Mouse (Mus musculus) heart, embryonic 15.5 days (tissue): ENCODE measurements at regions not wholly inside any gene's neighbourhood (a gene's known extent, or its start where the extent isn't known, plus 50 kb on each side); places are given as distances from the start of the nearest gene placed in this dataset.

Source experiments
- ATAC-seq: fragments of 200-750 bp; cut with Nextera tagmentation; replicated peaks from 2 replicates; pipeline ENCODE4 v1.8.0; 2017; ENCODE audit warnings: low read depth, moderate TSS enrichment; ENCODE audit not compliant: insufficient number of reproducible peaks, insufficient read depth, low FRiP score
- H3K27ac ChIP-seq: fragments of 300-500 bp; sonication (generic); 2 replicates; pipeline ENCODE4 v1.5.1; 2015; ENCODE audit warnings: mild to moderate bottlenecking, inconsistent platforms
- H3K27me3 ChIP-seq: fragments of 300-500 bp; sonication (generic); 2 replicates; pipeline ENCODE4 v1.6.1; 2015; ENCODE audit warnings: inconsistent platforms
- H3K36me3 ChIP-seq: fragments of 300-500 bp; sonication (generic); 2 replicates; pipeline ENCODE4 v1.6.1; 2015; ENCODE audit warnings: mild to moderate bottlenecking, inconsistent platforms
- H3K4me1 ChIP-seq: fragments of 300-500 bp; sonication (generic); replicated peaks from 2 replicates; pipeline ENCODE4 v1.6.1; 2015; ENCODE audit warnings: inconsistent platforms
- H3K4me2 ChIP-seq: fragments of 300-500 bp; sonication (generic); 2 replicates; pipeline ENCODE4 v1.6.1; 2015; ENCODE audit warnings: inconsistent platforms, mild to moderate bottlenecking, moderate library complexity
- H3K4me3 ChIP-seq: fragments of 300-500 bp; sonication (generic); 2 replicates; pipeline ENCODE4 v1.5.1; 2015; ENCODE audit warnings: mild to moderate bottlenecking, inconsistent platforms
- H3K9ac ChIP-seq: fragments of 300-500 bp; sonication (generic); 2 replicates; pipeline ENCODE4 v1.6.1; 2015; ENCODE audit warnings: mild to moderate bottlenecking, inconsistent platforms
- H3K9me3 ChIP-seq: fragments of 300-500 bp; sonication (generic); replicated peaks from 2 replicates; pipeline ENCODE4 v1.6.1; 2016; ENCODE audit warnings: inconsistent platforms
- WGBS: fragments of 180-500 bp; shearing (Covaris S2); methylation state at CpG from one replicate; pipeline ENCODE4 v1.1.7; 2015; ENCODE audit warnings: mixed read lengths; 5-methylcytosine and 5-hydroxymethylcytosine counted together

DNA sequence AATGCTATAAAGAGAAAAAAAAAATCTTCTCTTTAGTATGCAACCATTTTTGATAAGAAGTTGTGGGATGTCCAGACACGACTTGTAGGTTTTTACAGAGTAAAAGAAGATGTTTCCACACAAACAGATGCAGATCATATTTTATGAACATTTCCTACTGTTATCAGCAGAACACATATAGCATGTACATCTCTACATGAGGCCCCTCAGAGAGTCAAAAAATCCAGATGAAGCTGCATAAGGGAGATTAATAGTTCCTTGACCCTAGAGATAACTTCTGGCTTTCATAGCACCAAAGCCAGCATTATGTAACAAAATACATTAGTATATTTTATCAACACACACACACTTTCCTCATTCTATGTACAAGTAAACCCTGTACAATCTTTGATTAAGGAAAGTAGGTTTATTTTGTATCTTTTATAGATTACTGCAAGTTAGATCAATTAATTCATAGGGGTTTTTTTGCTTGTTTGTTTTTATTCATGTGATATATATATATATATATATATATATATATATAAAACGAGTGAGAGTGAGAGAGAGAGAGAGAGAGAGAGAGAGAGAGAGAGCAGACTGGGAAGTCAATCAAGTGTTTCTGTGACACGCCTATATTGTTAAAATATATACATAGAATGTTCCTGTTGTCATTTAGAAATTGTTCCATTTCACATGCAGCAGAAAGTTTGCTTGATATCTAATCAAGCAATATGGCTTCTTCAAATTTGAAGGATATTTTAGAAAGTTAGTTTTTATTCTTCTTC, 541.2 kb downstream of the Plcl1 start:
- H3K4me2 ChIP-seq: no peak overlapping the region
- no peak overlapping the region for H3K4me3 ChIP-seq
- H3K36me3 ChIP-seq: no peaks in the 10 kb centered on the region
- no peaks in the 10 kb centered on the region for H3K4me1 ChIP-seq
- 62% methylated on average over 3 of the region's 3 CpGs for WGBS
- H3K27me3 ChIP-seq: no peaks in the 10 kb centered on the region
- H3K9me3 ChIP-seq: no peaks in the 10 kb centered on the region
- no peak overlapping the region for H3K27ac ChIP-seq
- no peak for ATAC-seq
- H3K9ac ChIP-seq: no peak overlapping the region

- H3K4me1 ChIP-seq: no peaks in the 10 kb centered on the region
- 83% methylated on average over 5 of the region's 5 CpGs for WGBS
- H3K36me3 ChIP-seq: no peaks in the 10 kb centered on the region
- no peaks in the 10 kb centered on the region for H3K27me3 ChIP-seq
- H3K4me3 ChIP-seq: no peak overlapping the region
- no peak overlapping the region for H3K9ac ChIP-seq
- no peak for ATAC-seq
- no peak overlapping the region for H3K27ac ChIP-seq
- no peak overlapping the region for H3K4me2 ChIP-seq
- no peaks in the 10 kb centered on the region for H3K9me3 ChIP-seq
These were observed 542.0 kb downstream of the Plcl1 start for GRCm38 (mm10) chr1:55947618-55948283.

- ATAC-seq: no peak
- Histone ChIP-seq H3K27me3 (no peaks in the 10 kb centered on the region), H3K9ac (no peak overlapping the region), H3K27ac (no peak overlapping the region), H3K4me3 (no peak overlapping the region), H3K9me3 (no peaks in the 10 kb centered on the region), H3K4me1 (no peaks in the 10 kb centered on the region), H3K36me3 (no peaks in the 10 kb centered on the region), H3K4me2 (no peak overlapping the region)
- 73% methylated on average over 4 of the region's 4 CpGs for WGBS
These were observed 543.9 kb downstream of the Plcl1 start for GRCm38 (mm10) chr1:55949606-55950005.

DNA sequence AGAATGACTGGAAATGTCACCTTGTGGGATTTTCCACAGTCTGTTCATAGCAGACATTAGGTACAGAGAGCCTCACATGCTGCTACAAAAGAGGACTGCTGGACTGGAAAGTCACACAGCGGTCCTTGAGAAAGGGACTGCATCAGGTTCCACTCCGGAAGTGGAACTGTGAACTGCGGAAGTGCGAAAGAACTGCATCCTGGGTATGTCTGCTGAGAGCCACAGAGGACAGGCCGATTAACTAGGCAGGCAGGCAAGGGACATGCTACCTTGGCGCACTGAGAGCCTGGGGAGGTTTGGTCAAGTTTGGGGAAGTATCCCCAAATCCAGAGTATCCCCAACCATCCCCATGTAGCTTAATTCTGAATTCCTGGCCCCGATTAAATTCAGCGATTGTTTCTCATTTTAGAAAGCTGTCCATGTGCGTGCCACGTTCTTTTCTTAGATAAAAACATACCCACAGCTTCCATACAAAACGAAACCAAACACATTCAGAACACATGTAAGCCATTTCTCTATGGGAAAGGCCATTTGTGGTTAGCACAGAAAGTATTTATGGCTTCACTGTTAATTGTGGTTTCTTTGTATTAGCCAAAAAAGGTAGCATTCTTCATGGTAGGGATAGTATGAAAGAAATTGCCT, 552.2 kb downstream of the Plcl1 start:
- no peak overlapping the region for H3K9ac ChIP-seq
- 75% methylated on average over 11 of the region's 11 CpGs for WGBS
- no peak for ATAC-seq
- no peaks in the 10 kb centered on the region for H3K4me1 ChIP-seq
- no peak overlapping the region for H3K4me2 ChIP-seq
- H3K9me3 ChIP-seq: no peaks in the 10 kb centered on the region
- H3K4me3 ChIP-seq: no peak overlapping the region
- H3K27ac ChIP-seq: no peak overlapping the region
- no peaks in the 10 kb centered on the region for H3K36me3 ChIP-seq
- H3K27me3 ChIP-seq: no peaks in the 10 kb centered on the region

- no peak overlapping the region for H3K4me3 ChIP-seq
- H3K9me3 ChIP-seq: no peaks in the 10 kb centered on the region
- H3K36me3 ChIP-seq: no peaks in the 10 kb centered on the region
- 15% methylated on average over 6 of the region's 6 CpGs for WGBS
- H3K27ac ChIP-seq: no peak overlapping the region
- ATAC-seq: no peak
- H3K4me1 ChIP-seq: no peaks in the 10 kb centered on the region
- H3K4me2 ChIP-seq: no peak overlapping the region
- H3K9ac ChIP-seq: no peak overlapping the region
- no peaks in the 10 kb centered on the region for H3K27me3 ChIP-seq
These were observed 554.6 kb downstream of the Plcl1 start for GRCm38 (mm10) chr1:55960291-55960690.

GRCm38 (mm10) chr1:55963867-55964266, 558.1 kb downstream of the Plcl1 start:
- Histone ChIP-seq H3K27me3 (no peaks in the 10 kb centered on the region), H3K4me3 (no peak overlapping the region), H3K9ac (no peak overlapping the region), H3K9me3 (no peaks in the 10 kb centered on the region), H3K4me2 (no peak overlapping the region), H3K27ac (no peak overlapping the region), H3K4me1 (no peaks in the 10 kb centered on the region), H3K36me3 (no peaks in the 10 kb centered on the region)
- WGBS: 71% methylated on average over 5 of the region's 5 CpGs
- ATAC-seq: no peak

GRCm38 (mm10) chr1:55966273-55966672, 560.6 kb downstream of the Plcl1 start:
- Histone ChIP-seq H3K4me1 (no peaks in the 10 kb centered on the region), H3K27ac (no peak overlapping the region), H3K36me3 (no peaks in the 10 kb centered on the region), H3K9me3 (no peaks in the 10 kb centered on the region), H3K4me2 (no peak overlapping the region), H3K9ac (no peak overlapping the region), H3K4me3 (no peak overlapping the region), H3K27me3 (no peaks in the 10 kb centered on the region)
- no peak for ATAC-seq
- 88% methylated on average over 2 of the region's 2 CpGs for WGBS

DNA sequence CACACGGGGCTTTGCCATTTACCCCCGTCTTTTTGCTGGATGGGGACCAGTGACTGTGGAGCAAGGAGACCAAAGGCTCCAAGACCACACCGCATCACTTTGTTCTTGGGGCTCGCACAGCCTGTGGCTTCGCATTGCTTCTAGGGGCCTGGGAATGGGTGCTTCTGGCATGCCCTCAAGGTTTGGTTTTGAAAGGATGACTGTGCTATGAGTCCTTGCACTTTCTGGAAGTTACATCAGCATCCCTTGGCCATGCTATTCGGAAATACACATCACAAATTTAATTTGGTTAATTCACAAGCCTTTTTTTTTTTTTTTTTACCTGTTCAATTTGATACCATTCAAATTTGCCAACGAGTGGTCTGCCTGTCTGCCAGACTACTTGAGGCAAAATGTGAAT, 562.1 kb downstream of the Plcl1 start:
- no peaks in the 10 kb centered on the region for H3K4me1 ChIP-seq
- no peak overlapping the region for H3K4me3 ChIP-seq
- no peaks in the 10 kb centered on the region for H3K9me3 ChIP-seq
- no peaks in the 10 kb centered on the region for H3K27me3 ChIP-seq
- H3K27ac ChIP-seq: no peak overlapping the region
- no peak for ATAC-seq
- whole genome bisulfite sequencing: 90% methylated on average over 7 of the region's 7 CpGs
- H3K4me2 ChIP-seq: no peak overlapping the region
- no peaks in the 10 kb centered on the region for H3K36me3 ChIP-seq
- H3K9ac ChIP-seq: no peak overlapping the region

DNA sequence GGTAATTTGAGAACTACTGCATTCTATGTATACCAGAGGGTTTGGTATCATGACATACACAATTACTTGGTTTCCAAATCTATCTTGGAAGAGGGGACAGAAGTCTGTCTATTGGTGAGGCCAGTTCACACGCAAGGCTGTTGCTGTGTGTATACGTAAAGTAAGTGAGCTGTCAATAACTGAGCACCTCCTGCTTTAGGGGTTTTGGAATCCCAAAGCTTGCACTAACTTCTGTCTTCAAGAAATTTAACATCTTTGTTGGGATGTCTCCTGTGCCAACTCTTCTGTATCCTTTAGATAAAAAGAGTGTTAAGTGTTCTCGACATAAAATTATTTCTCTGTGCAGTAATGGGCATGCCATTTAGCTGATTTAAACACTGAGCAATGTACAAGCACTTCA, 572.1 kb downstream of the Plcl1 start:
- Histone ChIP-seq H3K36me3 (no peaks in the 10 kb centered on the region), H3K4me3 (no peak overlapping the region), H3K4me2 (no peak overlapping the region), H3K9me3 (no peaks in the 10 kb centered on the region), H3K27me3 (no peaks in the 10 kb centered on the region), H3K27ac (no peak overlapping the region), H3K4me1 (no peaks in the 10 kb centered on the region), H3K9ac (no peak overlapping the region)
- 73% methylated on average over 3 of the region's 3 CpGs for WGBS
- no peak for ATAC-seq

DNA sequence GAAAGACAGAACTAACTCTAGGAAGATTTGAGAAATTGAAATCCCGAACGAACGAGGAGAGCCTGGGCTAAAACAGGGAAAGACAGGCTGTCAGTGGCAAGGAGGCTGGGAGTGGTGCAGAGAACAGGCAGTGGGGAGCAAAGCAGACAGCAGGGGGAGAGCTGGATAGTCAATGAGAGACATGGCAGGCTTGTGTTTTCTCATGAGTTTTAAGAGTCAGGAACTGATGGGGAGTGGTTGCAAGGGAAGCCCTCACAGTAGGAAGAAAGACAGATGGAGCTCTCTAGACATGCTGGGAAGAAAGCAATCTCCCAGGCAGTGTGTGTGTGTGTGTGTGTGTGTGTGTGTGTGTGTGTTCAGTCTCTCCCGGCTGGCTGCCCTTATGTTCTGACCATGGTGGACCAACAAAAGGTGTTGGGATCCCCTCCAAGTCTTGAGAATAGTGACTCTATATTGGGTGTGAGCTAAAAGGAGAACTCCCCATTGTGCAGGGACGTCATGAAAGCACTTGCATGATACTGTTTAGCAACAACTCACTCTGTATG, 577.9 kb downstream of the Plcl1 start:
- Histone ChIP-seq H3K9ac (no peak overlapping the region), H3K4me1 (no peaks in the 10 kb centered on the region), H3K27ac (no peak overlapping the region), H3K4me2 (no peak overlapping the region), H3K9me3 (no peaks in the 10 kb centered on the region), H3K36me3 (no peaks in the 10 kb centered on the region), H3K4me3 (no peak overlapping the region), H3K27me3 (no peaks in the 10 kb centered on the region)
- 57% methylated on average over 5 of the region's 5 CpGs for WGBS
- ATAC-seq: no peak

DNA sequence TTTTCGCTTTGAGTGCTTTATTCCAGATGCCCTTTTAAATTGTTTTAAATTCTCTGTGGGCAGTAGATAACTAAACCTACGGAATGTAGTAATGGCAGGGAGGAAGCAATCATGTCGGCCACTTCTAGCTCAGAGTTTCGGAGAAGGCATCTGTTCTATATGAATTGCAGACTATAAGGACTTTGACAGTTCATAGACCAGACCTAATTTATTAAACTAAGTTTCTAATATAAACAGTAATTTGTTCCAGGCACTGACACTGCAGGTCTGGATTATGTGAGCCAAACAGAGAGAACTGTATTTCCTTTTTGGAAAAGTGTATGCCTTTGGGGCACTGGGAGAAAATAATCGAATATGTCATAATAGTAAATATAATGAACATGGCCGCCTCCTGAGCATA, 591.4 kb downstream of the Plcl1 start:
- H3K4me2 ChIP-seq: no peak overlapping the region
- no peaks in the 10 kb centered on the region for H3K9me3 ChIP-seq
- H3K27ac ChIP-seq: no peak overlapping the region
- H3K9ac ChIP-seq: no peak overlapping the region
- H3K27me3 ChIP-seq: 0 out of 2 replicates have a peak, but pooled peaks cover 4% of the 10 kb centered on the region
- no peak overlapping the region for H3K4me3 ChIP-seq
- no peaks in the 10 kb centered on the region for H3K36me3 ChIP-seq
- no peaks in the 10 kb centered on the region for H3K4me1 ChIP-seq
- ATAC-seq: no peak
- 75% methylated on average over 6 of the region's 6 CpGs for WGBS
